Mouse (Mus musculus): Measurements from ENCODE around the gene Stard7.
"Not testable (repeated sequence)": the region's sequence is repeated elsewhere in the genome, so short reads cannot be mapped to it uniquely, and the experiment has no call there.

The Stard7 gene

DNA sequence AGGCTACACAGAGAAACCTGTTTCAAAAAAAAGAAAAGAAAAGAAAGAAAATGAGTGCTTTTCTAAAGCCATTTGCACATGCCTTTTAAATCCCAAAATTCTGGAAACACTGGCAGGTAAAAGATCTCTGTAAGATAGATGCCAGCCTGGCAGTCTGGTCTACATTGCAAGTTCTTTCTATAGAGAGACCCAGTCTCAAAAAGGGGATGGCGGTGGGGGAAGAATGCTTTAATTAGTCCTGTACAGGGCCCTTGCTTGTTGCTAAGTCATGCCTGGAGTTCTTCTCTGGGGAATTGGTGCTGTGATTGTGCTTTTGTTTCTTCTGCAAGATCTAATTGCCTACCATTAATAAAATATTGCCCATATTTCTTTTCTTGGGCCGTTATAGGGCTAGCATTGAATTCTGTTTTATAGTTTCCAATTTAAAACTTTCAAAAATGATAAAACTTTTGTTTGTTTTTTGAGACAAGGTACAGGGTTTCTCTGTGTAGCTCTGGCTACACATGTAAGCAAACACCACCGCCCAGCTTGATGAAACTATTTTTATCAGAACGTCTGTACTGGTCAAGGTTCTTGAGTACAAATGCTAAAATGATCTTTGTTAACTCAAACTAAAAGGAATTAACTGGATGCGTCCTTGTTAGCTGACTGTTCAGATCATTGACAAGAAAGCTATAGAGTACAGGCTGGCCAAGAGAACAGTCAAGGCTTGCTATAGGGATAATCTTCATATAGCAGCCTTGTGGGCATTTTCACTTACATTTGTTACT, 5.7 kb downstream of the Stard7 start:
- DNase-seq: no peak

DNA sequence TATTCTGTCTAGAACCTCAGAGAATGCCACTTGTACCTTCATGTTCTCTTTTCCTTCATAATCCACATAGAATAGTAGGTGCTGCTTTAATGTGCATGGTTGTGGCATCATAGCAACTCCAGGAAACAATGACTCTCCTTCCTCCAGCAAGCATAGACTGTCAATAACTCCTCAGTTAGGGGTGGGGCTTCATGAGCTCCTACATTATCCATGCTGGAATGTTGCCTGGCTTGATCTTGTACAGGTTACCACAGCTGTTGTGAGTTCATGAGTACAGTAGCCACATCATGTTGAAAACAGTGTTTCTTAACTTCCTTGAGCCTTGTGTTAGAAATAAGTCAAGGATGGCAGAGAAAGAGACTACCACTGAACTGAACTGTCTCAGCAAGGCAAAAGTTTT, 8.1 kb downstream of the Stard7 start:
- no peak for DNase-seq

DNA sequence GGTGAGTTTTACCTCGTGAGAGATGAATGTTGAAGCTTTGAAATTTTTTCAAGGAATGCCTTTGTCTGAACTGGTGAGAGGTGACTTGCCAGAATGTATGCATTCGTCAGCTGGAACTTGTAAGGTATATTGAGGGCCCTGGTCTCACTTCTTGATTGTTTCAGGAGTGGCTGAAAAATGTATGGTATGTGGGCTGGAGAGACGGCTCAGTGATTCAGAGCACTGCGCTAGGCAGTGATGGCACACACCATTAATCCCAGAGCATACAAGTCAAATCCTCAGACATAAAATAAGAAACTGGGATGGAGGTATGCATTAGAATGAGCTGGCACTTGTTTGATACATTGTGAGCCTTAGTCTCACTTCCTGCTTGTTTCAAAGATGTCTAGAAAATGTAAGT, 22.2 kb downstream of the Stard7 start:
- DNase-seq: no peak

DNA sequence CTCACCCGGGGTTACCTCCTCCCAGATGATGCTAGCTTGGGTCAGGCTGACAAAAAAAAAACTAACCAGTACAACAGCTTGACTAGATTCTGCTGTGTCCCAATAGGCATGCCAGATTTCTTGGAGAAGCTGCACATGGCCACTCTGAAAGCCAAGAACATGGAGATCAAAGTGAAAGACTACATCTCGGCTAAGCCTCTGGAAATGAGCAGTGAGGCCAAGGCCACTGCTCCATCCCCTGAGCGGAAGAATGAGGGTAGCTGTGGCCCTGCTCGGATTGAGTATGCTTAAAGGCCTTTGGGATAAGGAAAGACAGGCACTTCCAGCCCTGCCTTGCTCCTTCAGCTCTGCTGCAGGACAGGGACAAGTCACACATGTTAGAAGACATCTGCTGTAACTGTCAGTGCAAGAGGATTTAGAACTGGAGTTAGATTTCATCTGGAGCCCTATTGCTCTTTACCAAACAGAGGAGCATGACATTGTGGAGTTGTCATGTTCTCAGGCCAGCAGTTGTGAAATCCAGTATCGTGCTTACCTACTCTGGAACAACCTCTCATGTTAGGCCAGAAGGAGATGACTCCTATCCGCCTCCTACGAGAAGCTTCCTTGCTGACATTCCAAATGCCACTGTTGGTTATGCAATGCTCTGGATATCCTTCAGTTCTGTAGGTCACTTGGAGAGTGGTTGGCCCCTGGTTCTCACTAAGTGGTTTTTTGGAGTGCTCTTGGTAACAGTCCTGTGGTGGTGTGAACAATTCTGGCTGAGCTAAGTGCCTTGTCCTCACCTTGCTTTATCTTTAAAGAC, 27.2 kb downstream of the Stard7 start:
- DNase-seq: no peak

DNA sequence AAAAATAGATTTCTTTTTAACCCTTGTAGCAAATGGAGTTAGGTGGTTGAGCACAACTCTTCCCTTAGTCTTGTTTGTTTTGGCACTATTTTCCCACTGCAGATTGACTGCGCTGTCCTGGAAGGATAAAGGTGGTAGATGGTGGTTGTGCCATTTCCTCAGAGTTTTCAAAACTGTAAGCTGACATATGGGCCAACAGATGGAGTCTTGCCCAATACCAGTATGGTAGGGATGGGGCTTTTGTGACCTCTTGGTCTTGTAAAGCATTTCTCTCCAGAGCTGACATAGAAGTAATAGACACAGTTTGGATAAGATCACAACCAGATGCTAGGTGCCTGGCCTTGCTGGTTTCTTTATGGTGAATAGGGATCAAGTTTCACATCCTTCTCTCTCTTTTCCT, 28.0 kb downstream of the Stard7 start:
- no peak for DNase-seq

DNA sequence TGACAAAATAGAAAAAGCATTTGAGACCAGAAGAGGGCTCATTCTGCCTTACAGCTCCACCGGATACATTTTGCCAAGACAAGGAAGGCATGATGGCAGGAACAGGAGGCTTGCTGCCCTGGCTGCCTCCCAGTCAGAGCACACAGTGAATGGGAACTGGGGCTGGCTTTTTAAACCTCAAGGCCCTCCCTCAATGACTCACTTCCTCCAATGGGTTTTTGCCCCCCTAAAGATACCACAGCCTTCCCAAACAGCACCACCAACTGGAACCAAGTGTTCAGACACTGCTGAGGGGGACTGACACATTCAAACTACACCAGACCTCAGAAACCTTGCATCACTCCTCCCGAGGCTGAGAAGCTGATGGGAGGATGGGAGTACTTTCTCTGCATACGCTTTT, 30.7 kb downstream of the Stard7 start:
- no peak for DNase-seq

DNA sequence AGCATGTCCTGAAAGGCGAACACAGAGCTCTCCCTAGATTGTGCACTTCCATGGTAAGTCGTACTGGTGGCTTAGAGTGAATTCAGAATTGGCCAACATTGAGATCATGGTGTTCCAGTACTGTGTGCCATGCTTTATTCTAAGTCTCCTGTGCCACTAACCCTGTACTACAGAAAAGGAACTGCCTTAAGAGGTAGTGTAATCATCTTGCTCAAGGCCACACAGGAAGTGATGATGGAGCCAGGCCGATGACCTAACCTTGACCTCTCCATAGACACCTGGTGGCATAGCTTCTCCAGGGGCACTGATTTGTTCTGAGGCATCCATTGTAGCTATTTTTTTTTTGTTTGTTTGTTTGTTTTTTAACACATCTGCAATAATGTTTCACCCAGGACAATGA, 31.9 kb downstream of the Stard7 start:
- DNase-seq: no peak

DNA sequence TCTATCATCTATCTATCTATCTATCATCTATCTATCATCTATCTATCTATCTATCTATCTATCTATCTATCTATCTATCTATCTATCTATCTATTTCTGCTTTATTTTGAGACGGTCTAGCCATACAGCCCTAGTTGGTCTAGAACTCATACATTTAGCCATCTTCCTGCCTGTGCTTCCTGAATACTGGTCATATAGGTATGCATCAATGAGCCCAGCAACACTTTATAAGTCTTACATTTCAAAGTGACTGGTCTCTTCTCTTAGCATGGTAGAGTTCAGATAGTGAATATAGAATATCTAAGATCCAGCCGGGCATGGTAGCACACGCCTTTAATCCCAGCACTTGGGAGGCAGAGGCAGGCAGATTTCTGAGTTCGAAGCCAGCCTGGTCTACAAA, 34.2 kb downstream of the Stard7 start:
- DNase-seq: not testable (repeated sequence)

DNA sequence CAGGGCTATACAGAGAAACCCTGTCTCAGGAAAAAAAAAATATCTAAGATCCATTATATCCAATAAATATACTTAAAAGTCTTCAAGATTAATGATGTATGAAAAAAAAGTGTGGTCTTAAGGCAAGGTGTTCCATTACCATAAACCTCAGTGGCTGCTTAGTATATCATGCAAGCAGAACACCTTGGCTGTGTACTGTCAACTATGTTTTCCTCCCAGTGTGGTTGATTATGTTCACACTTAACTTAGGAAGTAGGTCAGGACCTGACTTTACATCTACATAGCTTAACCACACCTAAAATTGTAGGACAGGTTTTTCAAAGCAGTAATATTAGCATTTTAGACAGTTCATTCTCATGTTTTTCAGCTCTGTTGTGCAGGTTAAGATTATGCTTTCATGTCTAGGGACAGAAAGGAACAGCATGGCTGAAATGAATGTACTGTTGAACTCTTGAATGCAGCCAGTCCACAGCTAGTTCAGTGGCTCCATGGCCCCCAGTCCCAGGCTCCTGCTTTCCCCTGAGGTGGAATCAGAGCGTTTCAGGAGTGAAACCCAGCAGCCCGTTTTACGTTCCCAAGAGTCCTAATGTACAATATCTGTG, 34.7 kb downstream of the Stard7 start:
- no peak for DNase-seq

DNA sequence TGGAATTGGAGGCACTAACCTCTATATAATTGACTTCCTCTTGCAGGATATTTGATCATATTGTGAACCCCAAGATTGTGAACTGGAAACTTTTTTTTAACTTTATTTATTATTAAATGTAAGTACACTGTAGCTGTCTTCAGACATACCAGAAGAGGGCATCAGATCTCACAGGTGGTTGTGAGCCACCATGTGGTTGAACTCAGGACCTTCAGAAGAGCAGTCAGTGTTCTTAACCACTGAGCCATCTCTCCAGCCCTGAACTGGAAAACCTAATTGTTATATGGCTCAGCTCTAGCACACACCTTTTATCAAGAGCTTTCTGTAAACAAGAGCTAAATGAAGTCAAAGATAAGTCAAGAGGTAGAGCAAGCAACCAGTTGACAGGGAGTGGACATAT, 36.1 kb downstream of the Stard7 start:
- DNase-seq: no peak

DNA sequence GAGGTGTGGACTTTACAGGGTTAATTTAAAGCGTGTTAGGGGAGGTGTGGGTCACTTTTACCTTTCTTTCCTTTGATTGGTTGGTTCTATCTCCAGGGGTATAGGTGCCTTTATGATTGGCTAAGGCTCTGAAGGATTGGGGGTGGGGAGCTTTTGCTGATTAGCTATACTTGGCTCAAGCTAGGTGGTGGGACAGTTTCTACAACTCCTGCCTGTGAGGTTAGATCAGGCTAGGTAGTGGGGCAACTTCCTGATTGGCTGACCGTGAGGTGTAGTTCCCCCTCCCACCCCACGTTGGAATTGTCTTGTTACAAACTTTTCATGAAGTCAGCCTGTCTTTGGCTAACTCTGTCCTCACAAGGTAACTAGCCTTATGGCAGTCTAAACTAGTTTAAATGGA, 37.2 kb downstream of the Stard7 start:
- no peak for DNase-seq

DNA sequence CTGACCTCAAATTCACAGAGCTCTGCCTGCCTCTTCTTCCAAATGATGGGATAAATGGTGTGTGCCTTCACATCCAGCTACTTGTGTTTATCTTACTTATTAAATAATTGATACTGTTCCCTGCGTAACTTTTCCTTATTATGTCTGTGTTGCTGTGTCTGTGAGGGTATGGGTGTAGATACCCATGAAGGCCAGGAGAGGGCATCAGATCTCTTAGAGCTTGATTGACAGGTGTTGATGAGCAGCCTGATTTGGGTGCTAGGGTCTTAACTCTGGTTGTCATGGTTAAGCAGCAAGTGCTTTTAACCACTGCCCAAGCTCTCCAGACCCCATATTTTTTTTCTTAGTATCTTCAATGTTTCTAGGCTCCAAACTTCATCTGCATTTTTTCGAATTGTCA, 38.6 kb downstream of the Stard7 start:
- no peak for DNase-seq

DNA sequence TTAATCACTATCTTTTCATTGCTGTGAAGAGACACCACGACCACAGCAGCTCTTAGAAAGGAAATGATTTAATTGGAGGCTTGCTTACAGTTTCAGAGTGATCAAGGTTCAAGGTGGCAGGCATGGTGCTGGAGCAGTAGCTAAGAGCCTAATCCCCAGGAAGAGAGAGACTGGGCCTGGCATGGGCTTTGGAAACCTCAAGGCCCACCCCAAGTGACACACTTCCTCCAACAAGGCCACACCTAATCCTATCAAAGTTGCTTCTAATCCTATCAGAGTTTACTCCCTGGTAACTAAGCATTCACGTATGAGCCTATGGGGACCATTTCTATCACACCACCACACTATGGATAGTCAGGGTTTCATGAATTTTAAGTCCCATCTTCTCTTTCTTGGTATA, 40.2 kb downstream of the Stard7 start:
- DNase-seq: no peak

DNA sequence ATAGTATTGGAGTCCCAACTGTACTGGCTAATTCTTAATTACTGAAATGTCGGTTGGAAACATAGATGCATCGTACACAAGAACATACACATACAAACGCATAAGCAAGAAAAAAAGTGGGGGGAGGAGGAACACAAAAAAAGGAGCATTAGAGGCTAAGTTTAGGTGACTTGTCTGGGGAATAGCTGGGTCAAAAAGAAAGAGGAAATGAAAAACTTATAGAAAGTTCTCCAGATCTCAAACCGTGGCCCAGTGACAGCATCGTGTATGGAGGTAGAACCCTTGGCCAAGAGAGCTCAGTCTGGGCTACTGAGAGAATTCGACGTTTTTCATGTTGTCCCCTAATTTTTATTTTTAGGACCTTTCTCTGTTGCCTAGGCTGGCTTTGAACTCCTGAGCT, 40.7 kb downstream of the Stard7 start:
- no peak for DNase-seq

DNA sequence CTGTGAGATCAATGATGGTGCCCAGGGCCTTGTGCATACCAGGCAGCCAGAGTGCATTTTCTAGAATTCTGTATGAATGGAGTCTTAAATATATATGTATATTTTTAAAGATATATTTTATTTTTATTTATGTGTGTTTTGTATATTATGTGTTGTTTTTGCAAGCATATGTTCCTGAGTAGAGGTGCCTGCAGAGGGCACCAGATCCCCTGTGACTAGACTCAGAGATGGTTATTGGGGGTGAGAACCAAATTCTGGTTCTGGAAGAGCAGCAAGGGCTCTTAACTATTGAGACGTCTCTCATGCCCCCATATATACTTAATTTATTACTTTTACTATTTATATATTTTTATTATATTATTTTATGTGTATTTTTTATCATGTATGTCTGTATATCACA, 41.2 kb downstream of the Stard7 start:
- no peak for DNase-seq

DNA sequence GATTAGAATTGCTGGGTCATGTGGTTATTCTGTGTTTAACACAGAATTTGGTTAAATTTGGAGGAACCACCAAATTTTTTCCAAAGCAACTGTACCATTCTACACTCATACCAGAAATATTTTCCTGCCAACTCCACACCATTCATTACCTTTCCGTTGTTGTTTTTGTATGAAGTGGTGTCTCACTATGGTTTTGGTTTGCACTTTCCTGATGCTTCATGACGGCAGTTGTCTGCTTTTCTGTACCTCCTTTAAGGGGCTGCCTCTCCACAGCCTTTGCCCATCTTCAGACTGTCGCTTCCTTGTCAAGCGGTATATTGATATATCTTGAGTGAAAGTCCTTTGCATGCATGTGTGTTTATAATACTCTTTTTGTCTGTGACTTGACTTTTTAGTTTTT, 42.8 kb downstream of the Stard7 start:
- DNase-seq: no peak

DNA sequence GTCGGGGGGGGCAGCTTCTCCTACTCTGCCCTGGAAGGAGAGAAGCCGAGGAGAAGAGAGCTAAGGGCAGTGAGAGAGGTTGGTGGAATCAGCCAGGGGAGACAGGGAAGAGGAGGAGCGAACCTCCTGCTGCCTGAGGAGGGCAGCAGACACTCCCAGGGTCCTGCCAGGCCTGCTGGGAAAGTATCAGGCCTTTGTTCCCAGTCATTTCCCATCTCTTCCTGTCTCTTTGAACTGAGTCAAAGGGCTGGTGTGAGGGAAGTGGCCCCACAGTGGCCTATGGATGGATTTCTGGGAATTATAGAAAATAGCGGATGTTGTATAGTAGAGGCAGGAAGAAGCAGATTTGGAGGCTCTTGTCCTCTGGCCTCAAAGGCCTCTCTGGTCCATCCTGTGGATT, 43.9 kb downstream of the Stard7 start:
- no peak for DNase-seq

DNA sequence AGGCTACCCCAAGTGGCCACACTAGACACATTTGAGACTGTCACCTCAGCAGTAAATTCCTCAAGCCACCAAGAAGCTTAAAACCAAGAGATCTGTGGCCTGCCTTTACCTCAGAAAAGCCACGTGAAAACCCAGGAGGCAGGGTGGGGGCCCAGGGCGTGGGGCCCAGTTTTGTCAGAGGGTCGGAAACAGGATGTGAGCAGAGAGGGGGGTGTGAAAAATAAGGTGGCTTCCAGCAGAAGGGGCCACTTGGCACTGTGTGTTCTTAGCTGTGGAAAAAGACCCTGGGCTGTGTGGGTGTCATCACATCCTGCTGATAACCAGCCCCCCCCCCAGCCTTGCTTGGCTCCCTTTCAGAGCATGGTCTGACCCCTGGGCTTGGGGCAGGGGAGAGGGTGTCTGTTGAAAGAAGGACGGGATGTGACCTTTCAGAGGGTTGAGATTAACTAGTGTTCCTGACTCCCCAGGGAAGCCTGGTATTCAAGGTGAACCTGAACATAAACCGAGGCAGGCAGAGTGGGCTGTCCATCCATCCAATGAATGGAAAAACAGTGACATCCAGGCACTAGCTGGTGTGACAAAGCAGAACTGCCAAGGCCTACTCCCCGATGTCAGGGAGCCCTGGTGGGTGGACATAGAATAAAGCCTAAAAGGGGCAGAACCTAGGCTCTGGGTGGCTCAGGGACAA, 44.6 kb downstream of the Stard7 start:
- no peak for DNase-seq

DNA sequence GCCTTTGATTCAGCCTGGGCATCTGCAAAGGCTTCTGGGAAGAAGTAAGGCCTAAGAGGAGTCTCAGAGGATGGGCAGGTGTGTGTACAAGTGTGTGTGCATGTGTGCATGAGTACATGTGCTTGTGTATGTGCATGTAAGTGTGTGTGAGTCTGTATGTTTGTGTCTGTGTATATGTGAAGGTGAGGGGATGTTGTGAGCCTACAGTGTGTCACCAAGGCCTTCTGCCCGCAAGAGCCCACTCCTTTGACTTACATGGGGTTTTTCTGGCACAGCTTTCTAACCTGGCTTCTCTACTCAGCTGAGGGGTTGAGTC, 45.1 kb downstream of the Stard7 start:
- no peak for DNase-seq

DNA sequence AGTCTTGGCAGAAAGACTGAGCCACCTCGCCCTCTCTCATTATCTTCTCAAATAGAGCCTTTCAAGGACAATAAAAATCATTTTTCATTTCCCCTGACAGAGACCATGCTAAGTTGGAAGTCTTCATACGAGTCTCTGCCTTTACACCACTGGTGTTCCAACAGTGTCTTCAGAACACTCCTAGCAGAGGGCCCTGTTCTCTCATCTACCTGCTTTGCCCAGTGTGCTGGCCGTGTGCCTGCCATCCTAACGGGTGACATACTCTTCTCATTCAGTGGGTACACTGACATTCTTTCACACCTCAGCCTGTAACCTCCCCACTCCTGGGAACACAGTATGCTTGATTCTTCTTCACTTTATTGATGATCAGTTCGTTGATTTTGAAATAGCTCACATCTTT, 46.4 kb downstream of the Stard7 start:
- DNase-seq: no peak

DNA sequence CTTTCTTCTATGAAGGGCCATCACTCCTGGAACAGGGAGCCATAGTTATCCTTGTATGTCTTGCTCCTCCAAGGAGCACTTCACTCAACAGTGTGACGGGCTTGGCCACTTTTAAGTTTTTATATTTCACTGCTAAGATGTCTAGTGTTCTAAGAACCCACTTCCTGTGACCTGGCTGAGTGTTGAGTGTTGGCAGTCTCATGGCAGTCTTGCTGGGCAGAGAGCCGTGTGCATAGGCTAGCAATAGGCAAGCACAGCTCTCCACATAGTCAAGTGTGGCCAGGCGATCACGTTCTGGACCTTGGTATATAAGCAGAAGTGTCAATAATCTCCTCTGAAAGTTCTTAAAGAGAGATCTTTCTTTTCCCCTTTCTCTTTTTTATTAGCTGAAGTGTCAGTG, 48.1 kb downstream of the Stard7 start:
- no peak for DNase-seq

DNA sequence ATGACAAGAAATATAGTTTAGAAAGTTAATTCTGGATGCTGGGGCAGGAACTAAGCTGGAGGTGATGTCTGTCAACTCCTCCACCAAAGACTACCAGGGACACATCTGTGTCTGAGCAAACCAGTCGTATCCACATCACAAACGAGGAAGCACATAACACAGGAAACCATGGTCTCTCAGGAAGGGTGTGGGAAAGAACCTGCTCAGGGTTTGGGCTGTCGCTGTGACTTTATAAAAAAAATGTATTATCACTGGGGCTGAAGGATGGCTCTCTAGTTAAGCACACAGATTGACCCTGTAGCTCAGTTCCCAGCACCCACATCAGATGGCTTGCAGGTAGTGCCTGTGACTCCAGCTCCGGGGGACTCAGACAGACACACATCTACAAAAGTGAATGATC, 49.1 kb downstream of the Stard7 start:
- DNase-seq: no peak

DNA sequence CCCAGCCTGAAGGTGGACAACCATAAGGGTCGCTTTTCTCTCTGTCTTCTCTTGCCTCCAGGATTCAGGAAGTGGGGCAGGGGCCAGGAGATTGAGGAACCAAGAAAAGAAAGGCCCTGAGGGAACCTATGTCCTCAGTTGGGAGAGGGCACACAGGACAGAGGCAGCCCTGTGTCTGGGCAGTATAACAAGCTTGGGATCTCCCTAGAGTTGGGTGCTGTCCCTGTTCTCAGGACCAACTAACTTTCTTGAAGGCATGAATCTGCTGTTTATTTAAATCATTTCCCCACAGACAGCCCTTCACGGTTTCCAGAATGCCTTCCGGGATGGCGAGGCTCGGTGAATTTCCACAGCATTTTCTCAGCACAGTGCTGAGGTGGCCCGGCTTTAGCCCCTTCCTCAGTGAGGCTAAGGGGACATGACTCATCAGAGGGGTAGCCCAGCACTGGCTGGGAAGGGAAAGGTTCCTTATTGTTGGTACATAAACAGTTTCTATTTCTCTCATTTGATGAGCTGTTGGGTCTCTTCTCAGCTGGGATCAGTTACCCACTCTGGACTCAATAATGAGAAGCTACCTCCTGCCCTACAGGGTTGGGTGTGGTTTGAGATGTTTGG, 52.8 kb downstream of the Stard7 start:
- DNase-seq: no peak
